Mouse (Mus musculus) heart, adult 8-10 months (tissue): ENCODE results near the gene Smchd1. TPM values are rescaled to one million over a fixed set of nuclear protein-coding genes. Genes with fewer than 3 reads are reported as not detected.
"Not testable (repeated sequence)": the region's sequence is repeated elsewhere in the genome, so short reads cannot be mapped to it uniquely, and the experiment has no call there.

Experiments used
- DNase-seq: peaks from one replicate; pipeline ENCODE4 v3.0.0; 2022; ENCODE audit warnings: low spot score
- total RNA-seq, 4 experiments: library from RNA; stranded (reverse); gene quantifications; 2 replicates each; pipeline ENCODE4 v1.2.4; 2022

Smchd1 gene
- total RNA-seq, 4 experiments from 2014 or later: 15.6 to 17.2 (median 16.4) TPM

- DNase-seq: no peak
These were observed 30.4 kb downstream of the Smchd1 start for GRCm38 (mm10) chr17:71444718-71445117.

- no peak for DNase-seq
These were observed 31.0 kb downstream of the Smchd1 start for GRCm38 (mm10) chr17:71444126-71444525.

- no peak for DNase-seq
These were observed 31.9 kb downstream of the Smchd1 start for GRCm38 (mm10) chr17:71443273-71443672.

- DNase-seq: not testable (repeated sequence)
These were observed 52.6 kb downstream of the Smchd1 start for GRCm38 (mm10) chr17:71422502-71422901.

- DNase-seq: not testable (repeated sequence)
These were observed 55.7 kb downstream of the Smchd1 start for GRCm38 (mm10) chr17:71419448-71419847.

- no peak for DNase-seq
These were observed 58.1 kb downstream of the Smchd1 start for GRCm38 (mm10) chr17:71417008-71417407.

GRCm38 (mm10) chr17:71387401-71387800, 87.7 kb downstream of the Smchd1 start:
- no peak for DNase-seq

GRCm38 (mm10) chr17:71380346-71380745, 94.8 kb downstream of the Smchd1 start:
- no peak for DNase-seq

- no peak for DNase-seq
These were observed 97.2 kb downstream of the Smchd1 start for GRCm38 (mm10) chr17:71377901-71378300.

- no peak for DNase-seq
These were observed 119.6 kb downstream of the Smchd1 start for GRCm38 (mm10) chr17:71355526-71355925.

GRCm38 (mm10) chr17:71354205-71354604, 120.9 kb downstream of the Smchd1 start:
- DNase-seq: no peak

GRCm38 (mm10) chr17:71348188-71348587, 127.0 kb downstream of the Smchd1 start:
- DNase-seq: peak; percentile 12

GRCm38 (mm10) chr17:71342006-71342405, 133.1 kb downstream of the Smchd1 start:
- DNase-seq: no peak

GRCm38 (mm10) chr17:71338627-71339026, 136.5 kb downstream of the Smchd1 start:
- DNase-seq: no peak

GRCm38 (mm10) chr17:71337546-71337945, 137.6 kb downstream of the Smchd1 start:
- DNase-seq: no peak

GRCm38 (mm10) chr17:71336421-71336820, 138.7 kb downstream of the Smchd1 start:
- DNase-seq: peak; percentile 4

- DNase-seq: no peak
These were observed 142.8 kb downstream of the Smchd1 start for GRCm38 (mm10) chr17:71332298-71332697.

GRCm38 (mm10) chr17:71320731-71321130, 154.4 kb downstream of the Smchd1 start:
- DNase-seq: not testable (repeated sequence)

GRCm38 (mm10) chr17:71319361-71319760, 155.8 kb downstream of the Smchd1 start:
- DNase-seq: no peak

GRCm38 (mm10) chr17:71317571-71317970, 157.6 kb downstream of the Smchd1 start:
- no peak for DNase-seq

GRCm38 (mm10) chr17:71314315-71314714, 160.8 kb downstream of the Smchd1 start:
- no peak for DNase-seq

GRCm38 (mm10) chr17:71311340-71312171, 163.6 kb downstream of the Smchd1 start, which contains the start of gene Emilin2:
Gene Emilin2 (minus strand): TSS chr17:71311978.
- DNase-seq: peak; percentile 60
